Mouse (Mus musculus): ENCODE measurements around the gene Chst12.
"Not testable (repeated sequence)": the region's sequence is repeated elsewhere in the genome, so short reads cannot be mapped to it uniquely, and the experiment has no call there.

The Chst12 gene

DNA sequence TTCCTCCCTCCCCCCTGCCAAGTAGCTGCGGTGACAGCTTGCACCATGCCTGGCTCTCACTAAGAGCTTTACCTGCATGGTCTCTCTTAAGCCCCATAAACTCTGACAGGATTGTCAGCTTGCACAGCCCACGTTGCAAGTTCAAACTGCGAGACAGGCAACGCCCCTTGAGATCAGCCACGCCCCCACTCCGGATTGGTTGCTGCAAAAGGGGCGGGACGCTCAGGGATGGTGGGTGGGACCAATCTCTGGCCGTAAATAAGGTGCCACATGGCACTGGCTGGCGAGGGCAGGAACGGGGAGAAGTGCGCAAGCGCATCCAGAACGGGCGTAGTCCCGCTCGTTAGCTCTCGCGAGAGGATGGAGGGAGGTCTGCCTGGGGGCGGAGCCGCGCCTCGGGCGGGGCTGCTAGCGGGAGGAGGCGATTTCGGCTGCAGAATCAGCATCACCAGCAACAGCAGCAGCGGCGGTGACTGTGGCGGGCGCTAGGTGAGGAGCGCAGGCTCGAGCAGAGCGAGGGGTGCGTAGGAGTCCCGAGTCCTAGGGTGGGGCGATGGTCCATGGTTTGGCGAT lies at the start of gene Chst12:
TSS of gene Chst12 (plus strand) at position 343 of the 573 bp plus-strand sequence.
- ATAC-seq (ENCODE audit: low TSS enrichment) = peak; percentile 91

DNA sequence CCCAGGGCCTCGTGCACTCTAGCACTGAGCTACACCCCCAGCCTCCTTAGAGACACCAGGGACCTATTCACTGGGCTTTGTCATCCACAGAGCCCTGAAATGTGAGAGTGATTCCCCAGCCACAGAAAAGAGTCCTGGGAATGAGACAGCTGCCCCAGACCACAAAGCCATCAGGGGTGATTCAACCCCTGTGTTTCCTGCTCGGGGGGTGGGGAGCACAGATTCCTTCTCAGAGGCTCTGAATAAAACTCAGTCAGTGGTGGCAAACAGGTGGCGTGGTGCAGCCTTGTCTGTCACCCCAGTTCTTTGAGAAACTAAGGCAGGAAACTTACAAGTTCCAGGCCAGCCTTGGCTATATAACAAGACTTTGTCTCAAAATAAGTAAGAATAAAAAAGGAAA lies 43.9 kb upstream of the Chst12 start:
- no peak for ATAC-seq (ENCODE audit: low TSS enrichment)

DNA sequence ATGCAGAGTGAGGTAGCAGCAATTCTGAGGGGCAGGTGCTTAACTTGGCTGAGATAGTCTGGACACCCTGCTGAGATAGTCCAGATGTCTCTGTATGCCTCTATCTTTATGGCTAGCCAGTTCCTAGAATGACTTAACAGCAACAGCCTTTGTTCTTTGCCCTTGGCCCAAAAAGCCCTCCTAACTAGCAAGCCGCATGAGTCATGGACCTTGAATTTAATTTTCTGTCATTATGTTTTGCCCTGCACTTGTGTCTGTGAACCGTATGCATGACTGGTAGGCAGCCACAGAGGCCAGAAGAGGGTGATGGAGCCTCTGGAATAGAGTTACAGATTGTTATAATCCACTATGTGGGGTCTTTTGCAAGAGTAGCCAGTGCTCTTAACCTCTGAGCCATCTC lies 42.2 kb upstream of the Chst12 start:
- ATAC-seq (ENCODE audit: low TSS enrichment) = not testable (repeated sequence)

DNA sequence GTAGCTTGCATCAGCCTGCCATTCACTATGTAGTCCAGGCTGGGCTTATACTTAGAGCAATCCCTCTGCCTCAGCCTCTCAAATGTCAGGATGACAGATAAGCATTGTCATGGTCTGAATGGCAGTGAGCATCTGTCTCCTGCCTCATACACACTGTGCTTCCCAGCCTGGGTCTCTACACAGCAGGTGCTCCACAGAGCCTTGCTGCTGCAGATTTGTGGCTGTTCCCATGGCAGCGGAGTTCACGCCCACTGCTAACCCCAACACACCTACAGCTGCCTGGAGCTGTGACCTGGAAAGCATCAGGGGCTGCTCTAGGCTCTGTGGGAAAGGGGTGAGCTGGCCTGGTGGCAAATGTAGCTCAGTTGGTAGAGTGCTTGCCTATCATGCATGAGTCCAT lies 40.4 kb upstream of the Chst12 start:
- ATAC-seq (ENCODE audit: low TSS enrichment) = no peak

DNA sequence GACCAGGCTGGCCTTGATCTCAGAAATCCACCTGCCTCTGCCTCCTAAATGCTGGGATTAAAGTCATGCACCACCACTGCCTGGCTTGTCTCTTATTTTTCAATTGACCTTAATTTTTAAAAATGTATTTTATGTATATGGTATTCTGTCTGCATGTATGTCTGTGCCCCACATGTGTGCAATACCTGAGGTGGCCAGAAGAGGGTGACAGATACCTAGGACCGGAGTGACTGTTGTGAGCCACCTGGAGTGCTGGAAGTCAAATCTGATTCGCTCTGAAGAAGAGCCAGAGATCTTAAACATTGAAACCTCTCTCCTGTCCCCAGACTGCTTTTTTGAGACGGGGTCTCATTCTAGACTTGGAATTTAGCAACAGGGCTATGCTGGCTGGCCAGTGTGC lies 33.0 kb upstream of the Chst12 start:
- no peak for ATAC-seq (ENCODE audit: low TSS enrichment)

DNA sequence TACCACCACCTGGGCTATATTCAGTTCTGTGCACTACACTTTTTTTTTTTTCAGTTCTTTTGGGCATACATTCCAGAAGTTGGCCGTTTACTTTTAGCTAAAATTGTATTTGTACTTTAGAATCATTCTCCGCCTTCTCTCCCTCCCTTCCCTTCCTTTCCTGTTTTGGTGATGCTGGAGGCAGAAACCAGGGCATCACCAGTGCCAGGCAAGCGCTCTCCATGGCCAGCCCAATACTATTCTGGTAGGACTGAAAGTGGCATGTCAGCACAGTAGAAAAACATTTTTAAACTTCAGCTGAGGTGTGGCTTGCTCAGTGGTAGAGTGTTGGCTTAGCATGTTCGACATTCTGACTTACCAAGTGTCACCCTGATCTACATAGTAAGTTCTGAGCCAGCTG lies 23.9 kb upstream of the Chst12 start:
- ATAC-seq (ENCODE audit: low TSS enrichment) = peak; percentile 78

DNA sequence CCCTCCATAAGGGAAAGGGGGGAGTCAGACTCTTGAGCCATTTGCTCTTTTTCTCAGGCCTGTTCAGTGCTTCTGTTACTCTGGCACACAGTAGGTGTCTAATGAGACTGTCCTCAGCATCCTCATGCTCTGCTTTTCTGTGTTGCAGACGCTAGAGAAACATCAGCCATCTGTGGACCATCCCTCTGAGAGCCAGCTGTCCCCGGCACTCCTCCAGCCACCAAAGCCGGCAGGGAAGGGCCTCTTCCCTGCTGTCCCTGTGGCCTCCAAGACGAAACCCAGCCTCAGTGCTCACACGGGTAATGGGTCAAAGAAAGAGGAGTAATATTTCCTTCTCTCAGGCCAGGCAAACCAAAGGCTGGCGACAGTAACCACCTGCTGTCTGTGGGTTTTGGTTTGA lies 14.2 kb upstream of the Chst12 start:
- ATAC-seq (ENCODE audit: low TSS enrichment) = no peak

DNA sequence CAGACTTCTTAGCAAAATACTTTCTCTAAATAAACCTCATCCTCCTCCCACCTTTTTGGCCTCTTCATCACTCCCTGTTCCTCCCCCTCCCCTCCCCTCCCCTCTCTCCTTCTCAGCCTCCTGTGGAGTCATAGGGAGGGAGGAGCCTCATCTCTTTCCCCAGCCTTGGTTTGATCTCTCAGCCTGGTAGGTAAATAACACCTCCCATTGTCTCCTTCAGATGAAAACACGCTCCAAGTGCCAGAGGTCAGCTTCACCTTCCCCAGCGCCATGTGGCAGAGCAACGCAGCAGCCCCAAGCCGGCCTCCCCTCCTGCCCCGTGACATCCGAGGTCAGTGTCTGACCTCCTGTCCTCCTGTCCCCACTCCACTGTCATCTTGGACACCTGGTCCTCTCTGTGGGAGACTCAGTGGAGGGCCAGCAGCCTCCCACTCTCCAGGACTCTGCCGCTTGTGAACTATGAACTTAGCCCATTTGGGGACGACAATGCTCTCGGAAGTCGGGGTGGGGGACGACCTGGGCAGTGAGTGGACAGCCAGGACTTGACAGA lies 12.6 kb upstream of the Chst12 start:
- no peak for ATAC-seq (ENCODE audit: low TSS enrichment)

DNA sequence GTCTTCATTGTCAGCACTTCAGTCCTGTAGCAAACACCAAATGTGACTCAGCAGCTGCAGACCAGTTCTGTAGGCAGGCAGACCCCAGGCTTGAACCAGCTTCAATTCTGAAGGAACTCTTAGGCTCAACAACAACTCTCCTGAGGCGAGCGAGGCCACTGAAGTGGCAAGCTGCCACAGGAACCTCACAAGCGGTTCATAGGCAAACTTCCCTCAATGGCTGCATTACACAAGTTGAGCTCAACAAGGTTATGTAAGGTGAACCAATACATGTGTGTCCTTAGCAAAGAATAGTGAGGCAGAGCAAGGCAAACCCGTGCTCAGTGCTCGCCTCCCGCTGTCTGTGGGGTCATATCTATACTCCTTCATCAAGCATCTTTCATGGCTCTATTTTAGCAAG lies 7.2 kb upstream of the Chst12 start:
- ATAC-seq (ENCODE audit: low TSS enrichment) = no peak

DNA sequence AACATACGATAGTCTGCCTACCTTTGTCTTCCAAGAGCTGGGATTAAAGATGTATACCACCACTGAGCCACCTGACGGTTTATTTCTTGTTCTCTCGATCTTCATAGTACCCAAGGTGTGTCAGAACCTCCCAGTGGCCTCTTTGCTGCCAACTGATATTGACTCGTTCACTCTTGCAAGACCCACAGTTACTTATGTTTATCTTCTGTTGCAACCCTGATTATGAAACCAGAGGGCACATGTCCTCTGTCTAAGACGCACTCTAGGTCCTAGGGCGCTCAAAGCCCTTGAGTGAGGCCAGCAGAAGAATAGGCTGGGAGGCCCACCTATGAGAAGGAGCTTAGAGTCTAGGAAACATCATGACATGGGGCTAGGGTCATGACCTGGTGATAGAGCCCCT lies 4.6 kb upstream of the Chst12 start:
- no peak for ATAC-seq (ENCODE audit: low TSS enrichment)

DNA sequence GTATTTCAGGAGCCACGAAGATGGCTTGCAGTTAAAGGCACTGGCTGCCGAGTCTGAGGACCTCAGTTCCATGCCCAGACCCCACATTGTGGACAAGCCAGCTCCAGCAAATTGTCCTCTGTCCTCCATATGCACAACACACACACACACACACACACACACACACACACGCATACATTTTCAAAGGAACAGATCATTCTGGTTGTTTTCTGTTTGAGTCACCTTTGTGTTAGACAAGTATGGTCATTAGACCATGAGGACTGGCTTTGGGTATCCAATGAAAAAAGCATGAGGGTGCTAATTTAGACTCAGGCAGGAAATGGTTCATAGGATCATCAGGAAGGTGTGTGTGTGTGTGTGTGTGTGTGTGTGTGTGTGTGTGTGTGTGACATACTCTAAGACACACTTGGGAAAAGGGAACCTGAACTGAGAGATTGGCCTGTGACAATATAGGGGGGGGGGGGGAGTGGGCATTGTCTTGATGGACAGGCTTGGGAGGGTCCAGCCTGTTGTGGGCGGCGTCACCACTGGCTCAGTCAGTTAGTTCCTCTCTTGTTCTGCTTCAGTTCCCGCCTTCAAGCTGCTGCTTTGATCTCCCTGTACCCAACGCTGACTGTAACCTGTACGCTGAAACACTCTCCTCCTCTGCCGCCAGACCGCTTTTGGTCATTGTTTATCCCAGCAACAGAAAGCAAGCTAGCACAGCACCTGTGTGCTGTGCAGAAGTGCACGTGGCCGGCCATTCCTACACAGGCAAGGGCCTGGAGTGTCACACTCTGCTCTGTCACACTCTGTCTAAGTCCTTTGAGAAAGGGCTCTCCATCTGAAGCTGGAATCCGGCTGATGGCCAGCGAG lies 3.1 kb upstream of the Chst12 start:
- no peak for ATAC-seq (ENCODE audit: low TSS enrichment)

DNA sequence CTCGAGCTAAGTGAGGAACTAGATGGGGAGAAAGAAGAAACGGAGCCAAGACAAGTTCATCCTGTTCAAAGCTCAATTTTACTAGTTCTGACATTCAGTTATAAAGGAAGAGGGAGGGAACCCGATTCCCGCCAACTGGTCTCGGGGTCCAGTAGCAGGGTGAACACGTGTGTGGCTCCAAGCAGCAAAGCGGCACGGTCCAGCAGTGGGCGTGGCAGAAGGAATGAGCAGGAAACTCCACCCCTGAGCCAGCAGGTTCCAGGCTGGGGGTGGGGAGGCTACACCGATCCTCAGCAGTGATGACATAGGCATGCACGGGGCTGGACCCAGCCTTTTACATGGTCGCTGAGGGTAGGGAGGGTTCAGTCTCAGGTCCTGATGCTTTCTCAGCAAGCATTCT lies 2.4 kb upstream of the Chst12 start:
- ATAC-seq (ENCODE audit: low TSS enrichment) = not testable (repeated sequence)

DNA sequence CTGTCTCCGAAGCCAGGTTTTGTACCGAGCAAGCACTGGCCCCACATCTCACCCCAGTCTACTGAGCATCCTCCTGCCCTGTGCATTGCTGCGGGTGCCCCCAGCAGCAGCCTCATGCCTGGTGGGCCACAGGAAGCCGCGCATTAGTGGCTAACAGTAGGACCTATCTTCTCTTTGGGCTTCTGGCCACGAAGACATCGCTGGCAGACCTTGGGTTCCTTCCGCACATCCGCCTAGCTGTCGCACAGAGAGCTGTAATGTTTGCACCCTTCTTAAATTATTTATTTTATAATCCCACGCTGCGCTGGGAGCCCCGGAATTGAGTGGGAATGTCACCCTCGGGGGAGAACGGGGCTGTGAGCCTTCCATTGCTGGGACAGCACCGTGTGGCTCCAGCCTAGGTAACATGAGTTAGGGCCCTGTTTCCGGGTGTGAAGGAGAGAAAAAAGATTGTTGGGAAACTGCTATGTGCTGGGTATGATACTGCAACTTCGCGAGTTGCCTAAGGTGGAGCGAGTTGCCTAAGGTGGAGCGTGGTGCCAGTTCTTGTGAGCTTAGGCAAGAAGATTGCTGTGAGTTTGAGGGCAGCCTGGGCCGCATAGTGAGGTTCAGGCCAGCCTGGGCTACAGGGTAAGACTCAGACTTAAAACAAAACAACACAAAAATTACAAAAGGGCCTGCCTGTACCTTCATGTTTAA lies 895 bp downstream of the Chst12 start:
- ATAC-seq (ENCODE audit: low TSS enrichment) = 0 out of 2 replicates have a peak, but pooled peaks have one; percentile 4

DNA sequence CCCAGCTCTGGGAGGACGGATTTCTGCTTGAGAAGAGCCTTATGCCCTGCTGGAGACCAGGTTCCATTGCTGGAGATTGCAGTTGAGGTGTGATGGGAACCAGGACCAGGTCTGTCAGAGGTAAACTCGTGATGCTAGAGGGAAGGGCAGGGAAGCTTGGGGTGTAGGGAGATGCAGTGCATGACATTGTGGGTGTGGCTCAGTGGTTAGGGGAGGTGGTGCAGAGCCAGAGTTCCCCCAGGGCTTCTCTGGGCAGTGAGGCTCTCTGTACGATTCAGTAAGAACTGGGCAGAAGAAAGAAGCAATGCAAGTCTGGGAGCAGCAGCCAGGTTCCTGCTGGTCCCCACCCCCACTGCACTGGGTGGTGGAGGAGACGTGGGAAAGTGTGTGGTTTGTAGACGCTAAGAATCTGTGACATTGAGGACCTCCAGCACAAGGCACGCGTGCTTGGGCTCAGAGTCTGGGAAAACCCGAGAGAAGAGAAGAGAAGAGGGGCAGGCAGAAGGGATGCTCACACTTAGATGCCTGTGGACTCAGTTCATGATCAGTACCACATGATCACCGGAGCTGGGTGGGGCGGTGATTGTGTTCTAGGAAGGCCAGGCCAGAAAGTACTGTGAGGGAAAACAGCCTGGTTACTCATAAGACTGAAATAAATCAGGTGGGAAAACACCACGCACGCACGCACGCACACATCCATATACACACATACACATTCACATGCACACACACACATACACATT lies 2.3 kb downstream of the Chst12 start:
- ATAC-seq (ENCODE audit: low TSS enrichment) = no peak

DNA sequence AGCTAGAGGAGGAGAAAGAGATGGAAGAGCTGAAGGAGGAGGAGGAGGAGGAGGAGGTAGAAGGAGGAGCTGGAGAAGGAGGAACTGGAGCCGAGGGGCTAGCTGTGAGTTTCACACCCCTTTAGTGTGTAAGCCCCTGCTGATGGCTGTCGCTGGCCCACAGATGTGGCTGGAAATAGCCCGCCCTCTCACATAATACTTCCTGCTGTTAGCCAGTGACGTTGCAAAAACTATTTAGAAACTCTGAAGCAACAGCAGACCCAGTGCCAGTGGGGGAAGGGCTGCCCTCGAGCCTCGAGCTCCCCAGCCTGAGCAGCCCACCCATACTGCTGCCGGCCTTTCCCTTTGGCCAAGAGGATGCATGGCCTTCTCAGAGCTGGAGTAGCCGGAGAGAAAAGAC lies 3.3 kb downstream of the Chst12 start:
- no peak for ATAC-seq (ENCODE audit: low TSS enrichment)

DNA sequence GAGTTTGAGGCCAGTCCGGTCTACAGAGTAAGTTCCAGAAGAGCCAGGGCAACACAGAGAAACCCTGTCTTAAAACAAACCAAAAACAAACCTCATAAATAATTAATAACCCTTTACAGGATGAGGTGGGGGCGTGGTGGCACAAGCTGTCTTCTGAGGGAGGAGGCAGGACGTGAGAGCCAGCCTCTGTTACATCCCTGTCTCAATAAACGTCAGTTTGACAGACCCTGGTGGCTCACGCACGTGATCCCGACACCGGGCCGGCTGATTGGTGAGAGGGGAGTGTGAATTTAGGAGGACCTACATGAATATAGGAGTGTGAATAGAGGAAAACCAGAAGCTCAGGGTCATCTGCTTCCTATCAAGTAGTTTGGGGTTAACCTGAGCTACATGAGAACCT lies 3.9 kb downstream of the Chst12 start:
- ATAC-seq (ENCODE audit: low TSS enrichment) = no peak

DNA sequence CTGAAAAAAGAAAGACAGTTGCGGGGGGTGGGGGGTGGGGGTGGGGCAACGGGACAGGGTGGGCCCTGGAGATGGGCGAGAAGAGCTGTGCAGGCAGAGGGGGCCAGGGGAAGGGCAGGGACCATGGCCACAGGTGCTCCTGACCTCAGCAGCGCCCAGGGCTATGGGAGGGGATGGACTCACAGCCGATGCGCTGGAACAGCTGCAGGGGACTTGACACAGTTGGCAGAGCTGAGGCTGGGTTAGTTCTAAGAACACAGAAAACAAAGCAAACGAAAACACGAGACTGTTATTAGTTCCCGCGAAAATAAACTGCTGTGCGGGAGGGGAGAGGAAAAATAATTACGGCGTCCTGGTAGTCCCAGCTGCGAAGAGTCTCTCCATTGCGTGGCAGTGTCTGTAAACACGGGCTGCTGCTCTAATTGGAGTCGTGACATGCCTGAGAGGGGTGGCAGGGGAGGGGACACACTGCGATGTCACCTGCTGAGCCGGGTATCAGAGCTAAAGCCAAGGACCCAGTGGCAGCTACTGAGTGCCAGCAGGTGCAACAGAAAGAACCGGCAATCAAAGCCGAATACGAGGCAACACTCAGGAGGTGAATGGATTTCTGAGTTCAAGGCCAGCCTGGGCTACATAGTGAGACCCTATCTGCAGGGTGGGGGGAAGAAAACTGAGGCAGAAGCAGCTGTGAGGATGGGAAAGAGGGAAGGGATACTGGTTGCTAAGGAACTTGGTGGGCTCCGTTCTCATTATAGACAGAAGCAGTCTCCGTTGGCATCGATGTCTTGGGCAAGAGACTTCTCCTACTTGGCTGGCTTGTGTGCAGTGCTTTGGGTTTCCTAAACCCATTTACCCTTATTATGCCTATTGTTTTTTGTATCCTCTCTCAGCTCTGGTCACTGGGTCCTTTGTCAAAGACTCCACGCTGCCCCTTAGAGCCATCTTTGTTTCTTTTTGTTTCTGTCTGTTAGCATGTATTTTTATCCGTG lies 5.0 kb downstream of the Chst12 start:
- no peak for ATAC-seq (ENCODE audit: low TSS enrichment)

DNA sequence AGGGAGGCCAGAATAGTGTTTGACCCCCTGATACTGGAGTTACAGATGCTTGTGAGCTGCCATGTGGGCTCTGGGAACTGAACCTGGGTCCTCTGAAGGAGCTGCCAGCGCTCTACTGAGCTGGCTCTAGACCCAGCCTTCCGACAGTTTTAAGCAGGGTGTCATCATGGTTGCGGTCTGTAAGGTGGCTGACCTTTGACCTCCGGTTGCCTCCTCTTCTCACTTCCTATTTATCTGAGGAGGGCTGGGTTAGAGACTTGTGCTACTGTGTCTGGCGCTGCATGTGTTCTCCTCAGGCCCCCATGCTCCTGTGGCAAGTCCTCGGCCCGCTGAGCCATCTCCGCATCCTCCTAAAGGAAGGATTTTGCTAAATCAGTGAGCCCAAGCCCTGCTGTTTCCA lies 8.6 kb downstream of the Chst12 start:
- ATAC-seq (ENCODE audit: low TSS enrichment) = no peak

DNA sequence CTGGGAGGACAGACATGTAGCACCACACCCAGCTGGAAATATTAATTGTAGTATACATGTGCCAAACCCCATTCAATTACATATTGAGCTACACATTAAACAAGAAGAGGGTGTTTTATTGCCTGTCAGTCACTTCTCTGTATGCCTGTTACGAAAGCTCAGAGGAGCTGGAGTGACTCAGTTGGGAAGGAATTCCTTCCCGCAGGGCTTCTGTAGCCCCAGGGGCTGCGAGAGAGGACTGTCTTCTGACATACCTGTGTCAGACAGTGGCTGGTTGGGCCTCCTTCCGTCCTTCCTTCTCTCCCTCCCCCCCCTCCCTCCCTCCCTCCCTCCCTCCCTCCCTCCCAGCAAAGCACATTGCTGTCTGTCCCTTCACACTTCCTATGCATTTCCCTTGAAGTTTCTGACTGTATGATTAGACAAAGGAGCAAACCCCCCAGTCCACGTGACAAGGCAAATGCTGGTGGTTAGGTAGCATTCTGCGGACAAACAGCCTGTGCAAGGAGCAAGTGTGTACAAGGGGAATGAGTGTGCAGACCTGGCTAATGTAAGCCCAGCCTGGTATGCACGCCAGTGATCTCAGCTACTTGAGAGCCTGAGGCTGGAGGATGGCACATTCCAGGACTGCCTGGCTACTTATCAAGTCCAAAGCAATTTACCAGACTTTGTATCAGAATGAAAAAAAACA lies 9.6 kb downstream of the Chst12 start:
- no peak for ATAC-seq (ENCODE audit: low TSS enrichment)

Data from frontal cortex, adult (tissue).